Mouse (Mus musculus): ENCODE measurements around the gene Naaladl1.

DNA sequence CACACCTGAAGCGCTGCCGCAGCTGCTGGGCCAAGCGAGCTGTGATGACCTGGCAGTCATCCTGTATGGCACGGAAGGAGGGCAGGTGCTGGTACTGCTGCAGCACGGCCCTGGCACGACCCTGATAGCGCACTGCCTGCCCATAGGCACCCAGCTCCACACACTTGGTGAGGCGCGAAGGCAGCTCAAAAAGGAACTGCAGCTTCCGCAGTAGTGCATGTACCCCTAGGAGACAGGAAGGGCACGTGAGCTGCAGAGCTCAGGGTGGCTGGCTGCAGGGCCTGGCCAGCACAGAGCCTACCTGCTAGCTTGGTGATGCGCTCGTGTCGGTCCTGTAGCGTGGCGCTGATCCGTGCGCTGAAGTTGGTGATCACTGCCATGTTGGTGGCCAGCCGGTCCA is 34.3 kb upstream of the Naaladl1 start:
- TF ChIP-seq CTCF (IDR thresholded peaks at IDR 0.05; ENCODE audit: low read depth) (no peak), EP300 (IDR thresholded peaks at IDR 0.05; ENCODE audit: low read depth) (no peak)

Measured in heart, postnatal 0 days (tissue).